Mouse (Mus musculus) layer of hippocampus, adult 2 months (tissue): Measurements from ENCODE around the gene Galc. TPM values are rescaled to one million over a fixed set of nuclear protein-coding genes. Genes with fewer than 3 reads are reported as not detected.
A peak's percentile ranks its signal among the peaks of the same experiment; 100 is the strongest.

Source experiments
- DNase-seq, 2 experiments: peaks; one replicate each; pipeline ENCODE4 v3.0.0; 2022; ENCODE audit warnings: low spot score in 2 of 2
- H3K27ac ChIP-seq: fragments of 200-600 bp; 2 replicates; pipeline ENCODE4 v1.8.1; 2022
- H3K4me3 ChIP-seq: fragments of 200-600 bp; 2 replicates; pipeline ENCODE4 v1.8.1; 2022; ENCODE audit warnings: mild to moderate bottlenecking
- CTCF ChIP-seq: fragments of 200-600 bp; conservative IDR thresholded peaks from 2 replicates; pipeline ENCODE4 v1.8.1; 2022; ENCODE audit warnings: antibody characterized with exemption, mild to moderate bottlenecking, moderate library complexity
- total RNA-seq, 2 experiments: library from RNA; stranded (reverse); gene quantifications; 2 replicates each; pipeline ENCODE4 v1.2.3; 2021

Gene Galc
- total RNA-seq, 2 experiments from 2014 or later: 24.9 to 27.5 TPM

DNA sequence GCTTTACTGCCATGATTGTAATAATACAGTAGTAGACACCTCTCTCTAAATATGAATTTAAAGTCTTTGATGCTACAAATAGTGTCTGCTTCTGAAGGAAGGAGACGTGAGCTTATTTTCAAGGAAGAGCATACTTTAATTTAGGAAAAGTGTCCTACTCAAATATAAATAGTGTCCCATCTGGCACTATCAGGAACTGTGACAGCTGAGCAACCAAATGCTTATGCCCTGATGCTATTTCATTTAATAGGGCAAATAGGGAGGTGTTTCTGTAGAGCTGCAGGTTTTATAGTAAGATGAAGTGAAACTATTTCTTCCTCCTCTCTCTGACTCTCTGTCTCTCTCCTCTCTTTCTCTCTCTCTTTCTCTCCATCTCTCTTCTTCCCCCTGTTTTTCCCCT, 69.1 kb downstream of the Galc start:
- Histone ChIP-seq H3K4me3 (no peak overlapping the region), H3K27ac (peak overlapping the region; percentile 55)
- TF ChIP-seq CTCF: no peak
- peak; percentile 22 to 37 for DNase-seq

DNA sequence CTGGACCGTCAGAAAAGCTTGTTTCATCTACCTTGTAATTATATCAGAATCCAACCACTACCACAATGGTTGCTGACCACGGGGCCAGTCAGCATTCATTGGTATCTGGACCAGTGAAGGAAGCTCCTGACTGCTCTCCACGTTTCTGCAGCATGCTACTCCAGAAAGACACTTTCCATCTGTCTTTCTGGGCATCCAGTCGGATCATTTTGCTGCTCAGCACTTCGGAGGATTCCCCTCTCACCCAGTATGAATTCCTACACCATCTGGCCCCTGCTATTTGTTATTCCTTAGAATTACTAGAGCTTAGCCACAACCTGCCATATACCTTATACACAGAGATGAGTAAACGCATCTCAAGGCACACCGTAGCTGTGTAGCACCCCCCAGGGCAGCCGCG, 70.2 kb downstream of the Galc start:
- H3K27ac ChIP-seq: peak overlapping the region; percentile 62; the same call in 1 of the 2 replicates
- TF ChIP-seq CTCF: no peak
- no peak overlapping the region for H3K4me3 ChIP-seq

DNA sequence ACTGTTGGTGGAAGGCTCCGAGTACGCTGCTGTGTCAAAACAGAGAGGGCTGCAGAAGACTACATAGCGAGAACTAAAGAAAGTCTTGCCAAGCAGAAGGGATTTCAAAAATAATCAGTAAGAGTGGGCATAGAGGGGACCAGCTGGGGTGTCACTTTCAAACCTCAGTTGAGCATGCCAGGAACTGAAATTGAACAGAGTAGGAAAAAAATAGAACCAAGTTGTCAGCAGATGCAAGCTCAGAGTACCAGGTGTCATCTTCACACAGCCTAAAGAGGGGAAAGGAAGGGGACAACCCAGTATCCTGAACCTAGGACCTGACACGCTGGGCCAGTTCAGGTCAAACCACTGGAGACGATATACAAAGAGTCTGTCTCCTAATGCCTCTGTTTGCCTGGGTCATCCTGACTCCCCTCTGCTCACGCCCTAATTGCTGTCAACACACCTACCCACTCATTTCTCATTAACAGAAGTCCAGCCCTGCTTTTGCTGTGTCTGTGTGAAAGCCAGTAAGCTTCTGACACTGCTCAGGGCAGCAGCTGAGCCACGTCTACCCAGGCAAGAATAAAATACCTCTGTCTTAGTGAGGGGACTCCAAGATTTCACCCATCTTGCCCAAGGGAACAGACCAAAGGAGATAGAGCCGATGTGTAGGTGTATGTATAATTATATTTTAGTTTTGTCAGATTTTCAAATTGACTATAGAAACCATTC, 71.9 kb downstream of the Galc start:
- peak; percentile 26 to 31 for DNase-seq
- TF ChIP-seq CTCF: no peak
- Histone ChIP-seq H3K4me3 (no peak overlapping the region), H3K27ac (peak overlapping the region; percentile 71)

More for the DNA sequence above, 70.2 kb downstream of the Galc start:
- no peak for DNase-seq

DNA sequence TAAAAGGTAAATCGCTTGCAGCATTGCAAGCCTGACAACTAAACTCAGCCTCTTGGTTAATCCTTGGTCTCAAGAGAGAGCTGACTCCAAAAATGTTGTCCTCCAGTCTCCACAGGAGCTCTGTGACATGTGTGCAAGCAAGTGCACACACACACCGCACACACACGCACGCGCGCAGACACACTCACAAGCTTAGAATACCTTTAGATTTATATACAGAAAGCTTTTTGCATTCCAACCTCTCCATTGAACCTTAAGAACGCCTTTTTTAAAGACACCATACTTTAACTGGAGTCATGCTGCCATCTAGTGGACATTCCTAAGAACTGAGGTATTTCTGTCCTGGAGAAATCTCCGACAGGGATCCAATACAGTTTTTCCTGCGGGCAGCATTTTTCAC, 77.5 kb downstream of the Galc start:
- peak overlapping the region; percentile 22; the same call in 1 of the 2 replicates for H3K4me3 ChIP-seq
- peak; percentile 64 to 72 for DNase-seq
- TF ChIP-seq CTCF: peak; percentile 92
- peak overlapping the region; percentile 66 for H3K27ac ChIP-seq

DNA sequence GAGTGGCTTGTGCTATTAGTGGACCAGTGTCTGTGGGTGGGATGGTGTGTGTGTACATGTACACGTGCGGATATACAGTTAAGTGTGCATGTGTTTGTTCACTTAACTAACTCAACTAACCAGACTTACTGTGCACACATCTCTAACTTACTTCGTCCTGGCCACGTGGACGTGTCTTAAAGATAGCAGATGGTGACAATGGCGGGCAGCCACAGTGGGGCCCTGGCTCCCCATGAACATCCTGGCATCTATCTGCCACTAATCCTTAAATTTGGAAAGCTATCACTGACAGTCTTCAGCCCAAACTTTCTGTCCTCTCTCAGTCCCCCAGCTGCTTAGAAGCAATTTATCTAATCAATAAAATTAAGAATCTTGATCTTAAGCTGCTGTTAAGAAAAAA, 78.5 kb downstream of the Galc start:
- no peak for TF ChIP-seq CTCF
- Histone ChIP-seq H3K27ac (no peak overlapping the region), H3K4me3 (no peak overlapping the region)
- no peak for DNase-seq

DNA sequence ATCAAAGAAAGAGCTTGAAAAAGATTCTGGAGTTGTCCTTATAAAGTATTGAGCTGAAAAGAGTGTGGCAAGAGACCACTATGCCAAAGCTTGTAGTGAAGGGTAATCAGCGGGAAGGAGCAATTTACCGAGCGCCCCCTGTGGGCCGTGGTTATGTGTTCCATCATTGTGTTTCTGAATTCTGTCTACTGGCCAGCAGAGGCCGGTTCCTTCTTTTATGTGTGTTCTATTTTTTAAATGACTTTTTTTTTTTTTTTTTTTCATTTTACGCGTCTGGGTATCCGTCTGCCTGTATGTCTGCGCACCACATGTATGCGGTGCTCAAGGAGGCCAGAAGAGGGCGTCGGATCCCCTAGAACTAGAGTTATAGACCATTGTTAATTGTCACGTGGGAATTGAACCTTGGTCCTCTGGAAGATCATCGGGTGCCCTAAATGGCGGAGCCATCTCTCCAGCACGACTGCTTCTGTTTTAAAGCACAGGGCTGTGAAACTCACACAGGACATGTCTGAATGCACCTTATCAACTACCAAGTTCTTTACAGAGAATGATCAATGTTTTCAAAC, 78.9 kb downstream of the Galc start:
- DNase-seq: no peak
- Histone ChIP-seq H3K4me3 (no peak overlapping the region), H3K27ac (no peak overlapping the region)
- TF ChIP-seq CTCF: peak; percentile 60

DNA sequence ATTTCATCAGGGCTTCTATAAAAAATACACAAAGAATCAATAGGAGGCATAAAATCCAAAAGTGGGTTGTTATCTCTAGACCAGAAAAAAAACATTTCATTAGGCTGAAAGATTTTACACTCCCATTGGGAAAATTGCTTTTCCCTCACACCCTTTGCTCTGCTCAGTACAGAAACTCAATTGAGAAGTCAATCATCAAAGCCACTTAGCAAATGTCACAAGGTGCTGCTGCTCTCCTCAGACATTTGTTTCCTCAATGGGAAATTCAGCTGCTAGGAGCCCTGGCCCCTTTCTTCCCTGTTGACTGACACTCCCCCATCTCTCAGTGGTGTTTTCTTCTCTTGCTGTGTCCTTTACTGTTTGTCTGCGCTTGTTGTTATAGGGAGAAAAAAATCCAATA, 79.8 kb downstream of the Galc start:
- TF ChIP-seq CTCF: no peak
- no peak overlapping the region for H3K4me3 ChIP-seq
- no peak overlapping the region for H3K27ac ChIP-seq
- no peak for DNase-seq

DNA sequence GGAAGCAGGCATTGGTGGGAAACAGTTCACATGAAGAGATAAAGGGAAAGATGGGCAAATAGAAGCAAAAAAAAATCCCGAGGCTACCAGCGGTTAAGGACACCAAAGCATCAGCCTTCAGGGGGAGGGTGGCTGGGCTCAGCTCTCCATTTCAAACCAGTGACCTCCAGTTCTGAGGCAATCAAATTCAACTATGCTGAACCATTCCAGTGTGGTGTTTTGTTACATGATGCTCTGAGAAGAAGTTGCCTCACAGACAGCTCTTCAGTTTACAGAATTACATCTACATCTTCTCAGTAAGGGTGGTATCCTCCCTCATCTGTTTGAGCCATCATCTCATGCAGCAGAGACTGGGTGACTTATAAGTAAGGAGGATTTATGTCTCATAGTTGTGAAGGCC, 82.6 kb downstream of the Galc start:
- Histone ChIP-seq H3K4me3 (no peak overlapping the region), H3K27ac (no peak overlapping the region)
- DNase-seq: no peak
- TF ChIP-seq CTCF: no peak

DNA sequence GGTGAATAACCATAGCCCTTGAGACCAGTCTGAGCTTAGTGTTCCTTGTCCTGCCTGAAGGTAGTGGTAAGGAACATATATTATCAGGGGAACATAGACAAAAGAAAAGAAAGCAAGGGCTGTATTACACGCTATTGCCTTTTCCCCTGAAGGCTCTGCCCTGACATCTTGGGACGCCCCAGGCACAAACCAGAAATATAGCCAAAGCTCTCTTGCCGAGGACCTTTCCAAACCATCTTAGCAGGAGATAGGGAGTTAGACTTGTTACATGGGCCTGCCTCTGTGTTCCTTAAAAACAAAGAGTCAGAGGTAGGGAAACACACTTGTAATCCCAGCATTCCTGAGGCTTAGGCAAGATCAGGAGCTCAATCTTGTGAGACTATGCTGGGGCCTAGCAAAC, 97.4 kb downstream of the Galc start:
- DNase-seq: no peak
- H3K27ac ChIP-seq: no peak overlapping the region
- no peak overlapping the region for H3K4me3 ChIP-seq
- no peak for TF ChIP-seq CTCF

DNA sequence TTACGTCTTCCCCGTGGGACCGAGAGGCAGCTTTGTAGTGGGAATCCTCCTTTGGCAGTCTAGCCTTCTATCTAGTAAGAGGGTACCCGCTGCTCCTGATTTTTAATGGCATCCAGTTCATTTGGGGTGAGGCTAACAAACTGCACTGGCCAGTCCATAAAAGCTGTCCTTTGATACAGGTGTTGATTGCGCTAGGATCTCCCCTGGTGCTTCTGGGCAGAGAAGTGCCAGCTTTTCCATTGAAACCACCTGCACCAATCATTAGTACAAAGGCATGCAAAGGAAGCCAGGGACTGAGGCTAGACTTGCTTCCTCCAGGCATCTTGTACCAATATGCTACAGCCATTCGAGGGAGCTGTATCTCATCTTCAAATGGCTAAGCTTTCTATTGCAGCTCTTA, 98.4 kb downstream of the Galc start:
- H3K4me3 ChIP-seq: no peak overlapping the region
- no peak for DNase-seq
- H3K27ac ChIP-seq: no peak overlapping the region
- no peak for TF ChIP-seq CTCF

Other genes starting within 250 kb of the Galc start
- gene Gpr65, start 9.2 kb upstream of the Galc start, total RNA-seq: not detected